Mouse (Mus musculus) thymus, postnatal 36 days (tissue): Measurements from ENCODE around the gene Snx17.

Experiments used
- DNase-seq, 2 experiments: peaks; one replicate each; pipeline ENCODE4 v3.0.0; 2022; ENCODE audit warnings: mixed read lengths in 2 of 2

The Snx17 gene

DNA sequence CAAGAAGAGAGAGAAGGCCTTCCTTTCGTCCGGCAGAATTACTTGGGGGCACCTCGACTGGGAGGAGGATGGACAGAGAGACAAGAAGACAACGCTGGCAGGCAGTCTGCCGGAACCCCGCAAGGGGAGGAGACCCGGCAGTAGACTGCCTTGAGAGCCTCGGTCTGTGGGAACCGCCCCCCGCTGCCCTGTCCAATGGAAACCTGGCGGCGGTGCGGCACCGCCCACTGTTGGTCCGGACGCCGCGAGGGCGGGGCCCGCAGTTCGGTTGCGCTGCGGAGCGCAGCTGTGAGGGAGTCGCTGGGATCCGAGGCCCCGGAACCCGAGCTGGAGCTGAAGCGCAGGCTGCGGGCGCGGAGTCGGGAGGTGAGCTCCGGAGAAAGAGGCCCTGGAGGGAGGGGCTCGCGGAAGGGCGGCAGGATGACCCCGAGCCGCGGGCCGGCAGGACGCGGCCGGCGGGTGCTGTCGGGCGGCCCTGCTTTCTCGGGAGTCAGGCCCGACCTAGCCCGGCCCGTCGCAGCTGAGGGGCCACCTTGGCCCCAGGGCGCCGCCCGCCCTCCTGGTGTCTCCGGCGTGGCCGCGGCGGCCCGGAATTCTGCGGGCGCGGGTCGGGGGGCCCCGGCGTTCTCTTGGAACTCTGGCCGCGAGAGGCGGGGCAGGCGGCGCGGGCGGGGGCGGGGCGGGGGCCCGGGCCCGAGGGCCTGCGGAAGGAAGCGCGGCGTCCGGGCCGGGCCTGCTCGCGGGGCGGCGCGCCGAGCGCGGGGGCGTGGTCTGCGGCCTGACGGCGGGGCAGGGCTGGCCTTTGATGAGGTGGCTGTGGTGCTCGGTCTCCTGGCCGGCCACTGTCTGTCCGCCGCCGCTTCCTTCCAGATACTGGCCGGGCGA, 47.9 kb downstream of the Snx17 start, which contains the start of the genes Nrbp1 and Gm9970:
TSS of gene Nrbp1 (plus strand) at position 228 of the 885 bp plus-strand sequence.
TSS of gene Gm9970 (minus strand) at position 596 of the 885 bp plus-strand sequence.
- peak; percentile 94 to 98 for DNase-seq

DNA sequence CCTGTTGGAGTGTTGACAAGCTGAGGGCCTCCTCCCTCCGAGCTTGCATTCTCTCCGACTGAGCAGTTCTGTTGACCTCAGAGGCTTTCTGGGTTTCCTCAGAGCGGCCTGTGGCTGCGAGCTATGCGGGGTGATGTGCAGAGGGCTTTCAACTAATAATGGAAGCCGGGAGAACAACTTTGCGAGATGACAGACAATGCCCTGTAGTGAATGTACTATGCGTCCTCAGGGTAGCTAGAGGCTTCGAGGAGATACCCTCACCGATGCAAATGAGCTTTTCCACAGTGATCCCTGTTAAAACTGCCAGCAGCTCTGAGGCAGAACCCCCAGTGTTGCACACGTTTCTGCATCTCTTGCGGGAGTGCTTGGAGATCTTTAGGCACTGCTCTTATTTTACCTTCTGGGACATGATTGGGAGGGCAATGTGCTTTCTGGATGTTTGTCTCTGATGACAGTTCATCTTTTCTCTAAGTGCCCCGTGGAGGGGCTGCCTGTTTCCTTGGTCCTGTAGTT, 48.6 kb downstream of the Snx17 start:
- DNase-seq, result no peak

DNA sequence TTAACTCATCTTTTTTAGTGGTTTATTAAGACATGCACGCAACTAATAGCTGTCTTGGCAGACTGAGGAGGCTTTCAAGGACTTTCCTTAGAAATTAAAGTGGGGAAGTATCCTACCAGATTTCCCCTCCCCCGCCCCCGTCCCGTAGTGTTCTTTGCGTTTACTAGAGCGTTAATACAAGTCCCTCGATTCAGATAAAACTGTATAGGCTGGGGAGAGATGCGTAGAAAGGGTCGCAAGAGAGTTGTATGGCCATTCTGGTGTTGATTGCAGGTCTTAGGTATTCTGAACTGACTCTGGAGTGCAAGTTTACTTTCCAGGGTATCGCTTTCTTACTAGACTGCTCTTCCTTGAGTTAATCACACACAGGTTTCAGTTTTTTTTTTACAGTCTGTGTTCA, 49.2 kb downstream of the Snx17 start:
- DNase-seq, result no peak
